In genomic region chr5:111097233-111098160, GRCm38 (mm10) we compare ENCODE assay signal across 11 mouse cellular contexts.
DNase-seq lines count a peak whose midpoint lies in the region; ATAC-seq and TF ChIP-seq lines count a peak whose summit lies in the region.
"Had no signal": no experiment of that assay in that cellular context is flagged by ENCODE, and none has a peak within 500 bp of the region (broad histone marks: within the 10 kb centered on the region; RNA-seq: fewer than 3 reads in every experiment).

No protein-coding gene starts in this region.

- no peaks in the 10 kb centered on the region for H3K27me3 ChIP-seq in forebrain, embryonic 11.5 days (ENCODE audit: control insufficient read depth, insufficient read depth, low read length)
- no peaks in the 10 kb centered on the region for H3K27me3 ChIP-seq in forebrain, embryonic 16.5 days (replicated peaks; ENCODE audit: control insufficient read depth, insufficient read depth, low read length)
- H3K27me3 ChIP-seq in midbrain, embryonic 16.5 days (ENCODE audit: control insufficient read depth, insufficient read depth, low read depth, low read length): no peaks in the 10 kb centered on the region

- H3K36me3 ChIP-seq in forebrain, embryonic 11.5 days (ENCODE audit: control insufficient read depth, insufficient read depth, low read length): no peaks in the 10 kb centered on the region
- peaks cover 9% of the 10 kb centered on the region for H3K36me3 ChIP-seq in forebrain, embryonic 16.5 days (ENCODE audit: control insufficient read depth, insufficient read depth)
- H3K36me3 ChIP-seq in midbrain, embryonic 16.5 days (ENCODE audit: control insufficient read depth, insufficient read depth, low read length): peaks cover 9% of the 10 kb centered on the region; the same call in 1 of the 2 replicates

- no peak overlapping the region for H3K4me2 ChIP-seq in forebrain, embryonic 11.5 days (ENCODE audit: low read depth, low read length, severe bottlenecking)
- no peak overlapping the region for H3K4me2 ChIP-seq in forebrain, embryonic 16.5 days (ENCODE audit: low read length)
- no peak overlapping the region for H3K4me2 ChIP-seq in midbrain, embryonic 16.5 days (ENCODE audit: low read length)

- H3K4me3 ChIP-seq in forebrain, embryonic 11.5 days (ENCODE audit: low read depth, low read length): no peak overlapping the region
- no peak overlapping the region for H3K4me3 ChIP-seq in forebrain, embryonic 16.5 days (replicated peaks; ENCODE audit: low read length)
- H3K4me3 ChIP-seq in lung, adult 2 months (replicated peaks; ENCODE audit: extremely low read depth, low read depth, low read length): no peak overlapping the region
- H3K4me3 ChIP-seq in midbrain, embryonic 16.5 days (ENCODE audit: low read depth, low read length): no peak overlapping the region

- no peaks in the 10 kb centered on the region for H3K9me3 ChIP-seq in forebrain, embryonic 11.5 days (ENCODE audit: control insufficient read depth, low read length)
- no peaks in the 10 kb centered on the region for H3K9me3 ChIP-seq in forebrain, embryonic 16.5 days (ENCODE audit: control insufficient read depth, low read length)
- H3K9me3 ChIP-seq in midbrain, embryonic 16.5 days (replicated peaks; ENCODE audit: control insufficient read depth, low read length, poor library complexity, severe bottlenecking): no peaks in the 10 kb centered on the region

- WGBS in forebrain, embryonic 11.5 days: 65% methylated on average over 11 of the region's 11 CpGs
- 52% methylated on average over 11 of the region's 11 CpGs for WGBS in forebrain, embryonic 16.5 days
- WGBS in lung, adult 2 months: 66% methylated on average over 11 of the region's 11 CpGs
- WGBS in midbrain, embryonic 16.5 days: 50% methylated on average over 11 of the region's 11 CpGs

- 0 out of 2 replicates have a peak, but pooled peaks have one; percentile 49 for ATAC-seq in forebrain, embryonic 11.5 days (replicated peaks; ENCODE audit: low FRiP score)
- no peak for ATAC-seq in forebrain, embryonic 16.5 days
- ATAC-seq in midbrain, embryonic 16.5 days: peak; percentile 46; the same call in 1 of the 2 replicates

- H3K4me1 ChIP-seq in forebrain, embryonic 11.5 days (replicated peaks; ENCODE audit: control insufficient read depth, insufficient read depth, low read length): peaks cover 7% of the 10 kb centered on the region; the same call in 1 of the 2 replicates
- peaks cover 29% of the 10 kb centered on the region for H3K4me1 ChIP-seq in forebrain, embryonic 16.5 days (replicated peaks; ENCODE audit: control insufficient read depth, insufficient read depth, low read length)
- peaks cover 3% of the 10 kb centered on the region for H3K4me1 ChIP-seq in lung, adult 2 months (ENCODE audit: control insufficient read depth, insufficient read depth, low read length)
- peaks cover 30% of the 10 kb centered on the region for H3K4me1 ChIP-seq in midbrain, embryonic 16.5 days (ENCODE audit: control insufficient read depth, insufficient read depth, low read length)

- DNase-seq in forebrain, embryonic 11.5 days (ENCODE audit: low spot score): no peak
- DNase-seq in lung, postnatal 10 days: peak; percentile 13
- no peak for DNase-seq in lung, adult 2 months
- peak; percentile 59 for DNase-seq in kidney, adult 9 months
- no peak for DNase-seq in layer of hippocampus, adult 9-10 months (ENCODE audit: low spot score)
- no peak for DNase-seq in spleen, adult 18-20 months
- DNase-seq: cerebellum, postnatal 25 days; gastrocnemius, postnatal 36 days; thymus, adult 2 months had no signal

- H3K9ac ChIP-seq in forebrain, embryonic 11.5 days (ENCODE audit: low read length): no peak overlapping the region
- no peak overlapping the region for H3K9ac ChIP-seq in forebrain, embryonic 16.5 days (replicated peaks; ENCODE audit: low read depth, low read length)
- H3K9ac ChIP-seq in midbrain, embryonic 16.5 days (ENCODE audit: low read depth, low read length): peak overlapping the region; percentile 1; the same call in 1 of the 2 replicates

- TF ChIP-seq POLR2A in lung, adult 2 months (IDR thresholded peaks at IDR 0.05; ENCODE audit: borderline replicate concordance, extremely low read depth, low read depth, low read length): no peak

- no peak for TF ChIP-seq CTCF in lung, adult 2 months (IDR thresholded peaks at IDR 0.05; ENCODE audit: insufficient read depth, low read length)

- no peak overlapping the region for H3K27ac ChIP-seq in forebrain, embryonic 11.5 days (ENCODE audit: low read depth, low read length)
- no peak overlapping the region for H3K27ac ChIP-seq in forebrain, embryonic 16.5 days (ENCODE audit: low read length)
- peak overlapping the region; percentile 76 for H3K27ac ChIP-seq in midbrain, embryonic 16.5 days (ENCODE audit: low read length)

Comparison
In these comparisons a context has a peak if more than half of its experiments do, and no peak if none do; other contexts are left out.
1. DNase-seq: peak in lung, postnatal 10 days (single experiment) and kidney, adult 9 months (single experiment); none in forebrain, embryonic 11.5 days (single experiment), lung, adult 2 months (single experiment), layer of hippocampus, adult 9-10 months (single experiment) and spleen, adult 18-20 months (0 of 2).